Mouse (Mus musculus) urinary bladder, adult 18-20 months (tissue): Measurements from ENCODE around the gene Dner.

Source experiments
- DNase-seq, 2 experiments: peaks; one replicate each; pipeline ENCODE4 v3.0.0; 2022; ENCODE audit warnings: low spot score in 2 of 2, mixed read lengths in 2 of 2

Dner gene

DNA sequence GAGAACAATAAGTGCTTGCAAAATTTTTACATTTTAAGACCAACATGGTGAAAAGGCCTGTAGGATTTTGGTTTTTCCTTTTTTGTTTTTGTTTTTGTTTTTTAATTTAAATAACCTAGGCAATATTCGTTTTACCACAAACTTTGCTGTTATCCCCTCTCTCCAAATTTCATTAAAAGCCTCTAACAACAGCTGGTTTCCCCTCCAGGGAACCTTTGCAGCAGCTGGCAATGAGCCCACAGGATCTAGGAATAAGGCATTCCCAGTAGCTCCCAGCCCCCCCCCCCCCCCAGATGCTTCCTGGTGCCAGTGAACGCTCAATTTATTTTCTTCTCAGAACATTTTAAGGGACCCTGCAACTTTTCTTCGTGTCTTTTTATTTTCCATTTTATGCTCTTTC is 370.7 kb downstream of the Dner start:
- DNase-seq, result no peak

GRCm38 (mm10) chr1:84321327-84321726 is 374.7 kb downstream of the Dner start:
- DNase-seq, result no peak
